Mouse (Mus musculus) midbrain, postnatal 0 days (tissue): Measurements from ENCODE around the gene Cpox. TPM values are rescaled to one million over a fixed set of nuclear protein-coding genes. Genes with fewer than 3 reads are reported as not detected.
"Not testable (repeated sequence)": the region's sequence is repeated elsewhere in the genome, so short reads cannot be mapped to it uniquely, and the experiment has no call there.

Source experiments
- ATAC-seq: fragments of 200-750 bp; cut with Nextera tagmentation; 2 replicates; pipeline ENCODE4 v1.8.0; 2017; ENCODE audit warnings: moderate number of reproducible peaks, mild to moderate bottlenecking, moderate TSS enrichment, moderate library complexity; ENCODE audit not compliant: low FRiP score
- DNase-seq: peaks from one replicate; pipeline ENCODE4 v3.0.0-alpha.2; 2015; ENCODE audit warnings: low spot score
- H3K27ac ChIP-seq: fragments of 300-500 bp; sonication (generic); 2 replicates; pipeline ENCODE4 v1.5.1; 2014; ENCODE audit warnings: low read depth, mild to moderate bottlenecking, low read length, mixed read lengths
- H3K27me3 ChIP-seq: fragments of 300-500 bp; sonication (generic); 2 replicates; pipeline ENCODE4 v1.6.1; 2014; ENCODE audit warnings: low read length, control low read depth, mixed read lengths; ENCODE audit not compliant: insufficient read depth
- H3K36me3 ChIP-seq: fragments of 300-500 bp; sonication (generic); 2 replicates; pipeline ENCODE4 v1.6.1; 2014; ENCODE audit warnings: low read length, control low read depth, mixed read lengths; ENCODE audit not compliant: insufficient read depth
- H3K4me1 ChIP-seq: fragments of 300-500 bp; sonication (generic); 2 replicates; pipeline ENCODE4 v1.6.1; 2014; ENCODE audit warnings: mild to moderate bottlenecking, control low read depth, antibody characterized with exemption, low read length, mixed read lengths; ENCODE audit not compliant: insufficient read depth
- H3K4me2 ChIP-seq: fragments of 300-500 bp; sonication (generic); 2 replicates; pipeline ENCODE4 v1.6.1; 2014; ENCODE audit warnings: low read depth, mild to moderate bottlenecking, low read length, mixed read lengths; ENCODE audit not compliant: poor library complexity, severe bottlenecking
- H3K4me3 ChIP-seq: fragments of 300-500 bp; sonication (generic); 2 replicates; pipeline ENCODE4 v1.5.1; 2014; ENCODE audit warnings: low read depth, mild to moderate bottlenecking, low read length, moderate library complexity
- H3K9ac ChIP-seq: fragments of 300-500 bp; sonication (generic); replicated peaks from 2 replicates; pipeline ENCODE4 v1.6.1; 2014; ENCODE audit warnings: mild to moderate bottlenecking, low read length, moderate library complexity, mixed read lengths; ENCODE audit not compliant: poor library complexity, severe bottlenecking
- H3K9me3 ChIP-seq: fragments of 300-500 bp; sonication (generic); 2 replicates; pipeline ENCODE4 v1.6.1; 2016; ENCODE audit warnings: low read length, control low read depth
- CTCF ChIP-seq: IDR thresholded peaks from 2 replicates; pipeline ENCODE4 v1.5.1; 2016; ENCODE audit warnings: antibody characterized with exemption, mild to moderate bottlenecking
- WGBS: fragments of 180-500 bp; shearing (Covaris S2); extraction: QIAGEN DNeasy Blood & Tissue Kit; methylation state at CpG from one replicate; pipeline ENCODE4 v1.1.7; 2014; 5-methylcytosine and 5-hydroxymethylcytosine counted together
- polyA plus RNA-seq: library from polyadenylated mRNA; unstranded; fragments of >200 nt; fragmentation: Nextera tagmentation; extraction: Ambion mirVana; gene quantifications from 2 replicates; pipeline ENCODE4 v1.2.1, GENCODE M21; 2015
- total RNA-seq: library from RNA; depleted of rRNA; stranded (reverse); fragments of >200 nt; gene quantifications from 2 replicates; pipeline ENCODE4 v1.2.3, GENCODE M21; 2014

Gene Cpox
- total and polyA plus RNA-seq, 2 experiments from 2014 or later, result 12.4 to 14.9 TPM

DNA sequence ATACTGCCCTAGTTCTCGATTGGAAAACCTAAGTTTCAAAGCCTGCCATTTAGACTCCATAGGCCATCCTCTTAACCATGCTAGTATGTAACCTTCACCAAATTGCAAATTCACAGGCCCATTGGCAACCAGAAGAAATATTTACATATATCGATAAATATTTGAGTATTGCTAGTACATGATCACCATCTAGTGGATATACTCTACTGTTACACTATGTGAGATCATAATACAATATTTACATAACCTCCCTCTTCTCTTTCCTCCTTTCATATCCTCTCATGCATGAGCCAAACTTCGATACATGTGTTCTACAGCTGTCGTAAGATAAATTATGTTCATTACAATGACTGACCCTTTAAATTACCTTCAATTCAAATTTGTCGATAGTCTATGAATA is 7.1 kb upstream of the Cpox start:
- no peak overlapping the region for H3K9ac ChIP-seq
- ATAC-seq (peak; percentile 74; the same call in 1 of the 2 replicates), DNase-seq (peak; percentile 59)
- TF ChIP-seq CTCF, result peak; percentile 81
- no peaks in the 10 kb centered on the region for H3K27me3 ChIP-seq
- H3K36me3 ChIP-seq, result no peaks in the 10 kb centered on the region
- no peaks in the 10 kb centered on the region for H3K9me3 ChIP-seq
- no peak overlapping the region for H3K4me3 ChIP-seq
- WGBS, result 74% methylated on average over 5 of the region's 5 CpGs
- H3K4me2 ChIP-seq, result no peak overlapping the region
- H3K27ac ChIP-seq, result no peak overlapping the region
- no peaks in the 10 kb centered on the region for H3K4me1 ChIP-seq

DNA sequence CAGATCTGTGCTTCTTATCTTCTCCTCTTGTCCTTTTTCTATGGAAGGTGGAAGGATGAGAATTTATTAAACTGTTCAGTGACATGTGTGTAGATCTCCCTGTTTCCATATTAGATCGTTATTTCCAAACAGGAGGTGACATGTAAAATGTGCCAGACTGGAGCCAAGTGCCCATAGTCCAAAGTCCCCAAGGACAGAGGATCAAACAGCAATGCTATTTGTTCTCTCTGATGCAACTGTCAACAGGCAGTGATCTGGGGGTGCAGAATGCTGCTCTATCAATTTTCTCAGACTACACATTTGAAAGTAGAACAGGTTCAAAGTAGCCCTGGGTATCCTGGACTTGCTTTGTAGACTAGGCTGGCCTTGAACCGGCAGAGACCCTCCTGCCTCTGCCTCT is 6.3 kb upstream of the Cpox start:
- no peak overlapping the region for H3K4me2 ChIP-seq
- 85% methylated on average over 2 of the region's 2 CpGs for WGBS
- H3K9me3 ChIP-seq, result no peaks in the 10 kb centered on the region
- no peak for TF ChIP-seq CTCF
- DNase-seq, result no peak
- H3K9ac ChIP-seq, result no peak overlapping the region
- H3K4me1 ChIP-seq, result no peaks in the 10 kb centered on the region
- no peaks in the 10 kb centered on the region for H3K36me3 ChIP-seq
- no peak overlapping the region for H3K4me3 ChIP-seq
- H3K27ac ChIP-seq, result no peak overlapping the region
- no peak for ATAC-seq
- no peaks in the 10 kb centered on the region for H3K27me3 ChIP-seq

DNA sequence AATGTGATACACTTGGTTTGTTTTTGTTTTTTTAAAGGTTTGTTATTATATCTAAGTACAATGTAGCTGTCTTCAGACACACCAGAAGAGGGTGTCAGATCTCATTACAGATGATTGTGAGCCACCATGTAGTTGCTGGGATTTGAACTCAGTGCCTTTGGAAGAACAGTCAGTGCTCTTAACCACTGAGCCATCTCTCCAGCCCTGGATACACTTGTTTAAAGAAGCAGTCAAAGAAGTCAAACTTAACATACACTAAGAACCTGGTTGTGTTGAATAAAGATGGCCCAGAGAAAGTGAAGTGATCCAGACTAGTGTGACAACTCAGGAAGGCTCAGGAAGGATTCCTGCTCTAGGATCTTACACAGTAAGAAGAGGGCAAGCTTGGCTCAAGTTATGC is 5.0 kb upstream of the Cpox start:
- not testable (repeated sequence) for H3K9me3 ChIP-seq, H3K9ac ChIP-seq, H3K4me1 ChIP-seq, H3K4me2 ChIP-seq, ATAC-seq, H3K27me3 ChIP-seq, H3K27ac ChIP-seq, H3K4me3 ChIP-seq, DNase-seq, H3K36me3 ChIP-seq

DNA sequence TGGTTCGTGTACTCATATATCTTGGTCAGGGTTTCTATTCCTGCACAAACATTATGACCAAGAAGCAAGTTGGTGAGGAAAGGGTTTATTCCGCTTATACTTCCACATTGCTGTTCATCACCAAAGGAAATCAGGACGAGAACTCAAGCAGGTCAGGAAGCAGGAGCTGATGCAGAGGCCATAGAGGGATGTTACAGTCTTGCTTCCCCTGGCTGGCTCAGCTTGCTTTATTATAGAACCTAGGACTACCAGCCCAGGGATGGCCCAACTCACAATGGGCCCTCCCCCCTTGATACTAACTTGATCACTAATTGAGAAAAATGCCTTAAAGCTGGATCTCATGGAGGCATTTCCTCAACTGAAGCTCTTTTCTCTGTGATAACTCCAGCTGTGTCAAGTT is 3.4 kb upstream of the Cpox start:
- not testable (repeated sequence) for H3K4me3 ChIP-seq, H3K9ac ChIP-seq, H3K27ac ChIP-seq, H3K9me3 ChIP-seq, H3K36me3 ChIP-seq, H3K4me2 ChIP-seq, DNase-seq, ATAC-seq, H3K27me3 ChIP-seq, H3K4me1 ChIP-seq
- WGBS, result 88% methylated on average over 3 of the region's 3 CpGs

DNA sequence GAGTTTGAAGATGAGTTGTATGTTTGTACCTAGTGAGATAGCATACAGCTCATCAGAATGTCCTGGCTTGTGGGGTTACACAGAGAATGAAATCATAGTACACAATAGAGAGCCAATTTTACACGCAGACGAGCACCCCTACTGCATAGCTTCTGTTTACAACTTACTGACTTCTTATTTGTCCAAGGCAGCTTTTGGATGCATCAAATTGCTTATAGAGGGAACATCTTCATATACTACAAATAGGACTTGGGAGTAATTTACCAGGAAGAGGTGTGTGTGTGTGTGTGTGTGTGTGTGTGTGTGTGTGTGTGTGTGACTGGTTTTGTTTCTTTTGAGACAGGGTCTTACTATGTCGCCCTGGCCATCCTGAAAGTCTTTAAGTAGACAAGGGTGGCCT is 1.5 kb upstream of the Cpox start:
- Histone ChIP-seq H3K36me3 (0 out of 2 replicates have a peak, but pooled peaks cover 3% of the 10 kb centered on the region), H3K27me3 (no peaks in the 10 kb centered on the region), H3K4me1 (no peaks in the 10 kb centered on the region), H3K4me2 (no peak overlapping the region), H3K4me3 (no peak overlapping the region), H3K27ac (no peak overlapping the region), H3K9me3 (no peaks in the 10 kb centered on the region), H3K9ac (no peak overlapping the region)
- no peak for TF ChIP-seq CTCF
- DNase-seq, result no peak
- WGBS, result 85% methylated on average over 3 of the region's 3 CpGs
- no peak for ATAC-seq

DNA sequence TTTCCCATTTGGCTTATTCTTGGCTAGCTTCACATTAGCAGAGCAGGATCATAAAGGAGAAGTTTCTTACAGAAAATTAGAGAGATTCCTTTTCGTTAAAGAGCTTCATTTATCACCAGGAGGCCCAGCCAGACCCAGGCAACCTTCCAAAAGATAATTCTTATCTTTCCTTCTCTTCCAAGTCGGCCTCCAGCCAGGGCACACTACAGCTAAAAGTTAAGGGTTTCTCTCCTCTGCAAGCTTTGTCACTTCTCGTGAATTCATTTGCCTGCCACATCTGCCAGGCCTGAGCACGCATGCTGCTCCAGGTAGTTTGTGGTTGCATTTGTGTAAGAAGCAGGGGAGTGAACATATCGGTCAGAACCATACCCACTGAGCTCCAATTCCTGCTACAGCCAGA is 828 bp upstream of the Cpox start:
- H3K4me1 ChIP-seq, result no peaks in the 10 kb centered on the region
- H3K27ac ChIP-seq, result no peak overlapping the region
- peak overlapping the region; percentile 77 for H3K4me2 ChIP-seq
- peaks cover 10% of the 10 kb centered on the region; the same call in 1 of the 2 replicates for H3K36me3 ChIP-seq
- no peak for TF ChIP-seq CTCF
- WGBS, result 56% methylated on average over 5 of the region's 5 CpGs
- DNase-seq (no peak), ATAC-seq (no peak)
- H3K9me3 ChIP-seq, result no peaks in the 10 kb centered on the region
- H3K27me3 ChIP-seq, result no peaks in the 10 kb centered on the region
- peak overlapping the region; percentile 89; the same call in 1 of the 2 replicates for H3K9ac ChIP-seq
- H3K4me3 ChIP-seq, result peak overlapping the region; percentile 91; the same call in 1 of the 2 replicates
